Mouse (Mus musculus): ENCODE results near the gene Prrt3. TPM values are rescaled to one million over a fixed set of nuclear protein-coding genes. Genes with fewer than 3 reads are reported as not detected.

Gene Prrt3
- polyA plus RNA-seq, 1 experiment from 2014 or later: 6.0 TPM

DNA sequence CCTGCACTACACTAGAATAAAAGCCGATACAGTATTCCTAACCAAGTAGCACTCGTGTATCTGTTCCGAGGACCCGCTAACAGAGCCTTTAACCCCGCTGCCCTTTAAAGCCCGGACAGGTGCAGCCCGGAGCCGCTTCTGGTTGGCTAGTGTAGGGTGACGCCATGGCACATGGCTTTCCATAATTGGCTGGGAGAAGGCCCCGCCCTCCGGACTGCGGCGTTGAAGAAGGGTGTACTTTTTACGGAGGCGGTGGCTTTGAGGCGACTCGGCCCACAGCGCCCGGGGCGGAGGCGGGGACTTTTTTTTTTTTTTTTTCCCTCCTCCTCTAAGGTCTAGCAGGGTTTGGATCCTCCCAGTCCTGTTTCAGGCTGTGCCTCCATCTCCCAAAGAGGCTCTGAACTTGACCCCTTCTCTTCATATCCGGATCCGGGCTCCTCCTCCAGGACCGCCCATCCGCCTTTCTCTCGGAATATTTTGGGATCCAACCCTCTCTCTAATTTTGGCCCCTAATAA lies 18.6 kb downstream of the Prrt3 start, which contains the start of gene Creld1:
Gene Creld1, plus strand, starts transcription at position 198 of the 516 bp plus-strand sequence.
- Histone ChIP-seq H3K27ac (replicated peaks) (peak within 1 kb of the TSS; percentile 81), H3K9ac (replicated peaks) (peak within 1 kb of the TSS; percentile 77), H3K4me2 (replicated peaks) (peak within 1 kb of the TSS; percentile 91), H3K27me3 (0 out of 2 replicates have a peak, but pooled peaks cover 4% of the 10 kb centered on the region), H3K4me1 (peaks cover 32% of the 10 kb centered on the region), H3K36me3 (0 out of 2 replicates have a peak, but pooled peaks cover 3% of the 10 kb centered on the region), H3K9me3 (no peaks in the 10 kb centered on the region), H3K4me3 (peak within 1 kb of the TSS; percentile 70)
- ATAC-seq (replicated peaks): peak; percentile 97
- WGBS: under 1% methylated on average over 26 of the region's 26 CpGs

GRCm38 (mm10) chr6:113482477-113483099 lies 19.1 kb downstream of the Prrt3 start:
- peak; percentile 64 for ATAC-seq (replicated peaks)
- Histone ChIP-seq H3K9ac (replicated peaks) (peak overlapping the region; percentile 77), H3K4me1 (peaks cover 32% of the 10 kb centered on the region), H3K27me3 (0 out of 2 replicates have a peak, but pooled peaks cover 4% of the 10 kb centered on the region), H3K9me3 (no peaks in the 10 kb centered on the region), H3K36me3 (no peaks in the 10 kb centered on the region), H3K4me3 (peak overlapping the region; percentile 70), H3K4me2 (replicated peaks) (peak overlapping the region; percentile 91), H3K27ac (replicated peaks) (peak overlapping the region; percentile 81)
- whole genome bisulfite sequencing: under 1% methylated on average over 65 of the region's 65 CpGs

- H3K9ac ChIP-seq (replicated peaks): no peak overlapping the region
- peaks cover 30% of the 10 kb centered on the region for H3K4me1 ChIP-seq
- no peak overlapping the region for H3K4me2 ChIP-seq (replicated peaks)
- H3K27ac ChIP-seq (replicated peaks): no peak overlapping the region
- no peaks in the 10 kb centered on the region for H3K9me3 ChIP-seq
- no peak for ATAC-seq (replicated peaks)
- H3K27me3 ChIP-seq: 0 out of 2 replicates have a peak, but pooled peaks cover 4% of the 10 kb centered on the region
- no peak overlapping the region for H3K4me3 ChIP-seq
- WGBS: 66% methylated on average over 18 of the region's 18 CpGs
- H3K36me3 ChIP-seq: no peaks in the 10 kb centered on the region
Observed at GRCm38 (mm10) chr6:113480555-113481373, 21.0 kb downstream of the Prrt3 start.

DNA sequence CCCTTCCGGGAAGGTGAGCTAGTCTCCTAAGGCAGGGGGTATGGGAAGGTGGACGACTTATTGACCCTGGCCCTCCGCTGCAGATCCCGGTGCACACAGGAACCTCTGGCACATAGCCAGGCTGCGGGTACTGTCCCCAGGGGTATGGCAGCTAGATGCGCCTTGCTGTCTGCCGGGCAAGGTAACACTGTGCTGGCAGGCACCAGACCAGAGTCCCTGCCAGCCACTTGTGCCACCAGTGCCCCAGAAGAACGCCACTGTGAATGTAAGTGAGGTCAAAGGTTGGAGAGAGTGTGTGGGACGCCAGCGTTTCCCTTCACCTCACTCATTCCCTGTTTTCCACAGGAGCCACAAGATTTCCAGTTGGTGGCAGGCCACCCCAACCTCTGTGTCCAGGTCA lies 22.8 kb downstream of the Prrt3 start:
- 85% methylated on average over 10 of the region's 10 CpGs for WGBS
- H3K36me3 ChIP-seq: no peaks in the 10 kb centered on the region
- no peak for ATAC-seq (replicated peaks)

DNA sequence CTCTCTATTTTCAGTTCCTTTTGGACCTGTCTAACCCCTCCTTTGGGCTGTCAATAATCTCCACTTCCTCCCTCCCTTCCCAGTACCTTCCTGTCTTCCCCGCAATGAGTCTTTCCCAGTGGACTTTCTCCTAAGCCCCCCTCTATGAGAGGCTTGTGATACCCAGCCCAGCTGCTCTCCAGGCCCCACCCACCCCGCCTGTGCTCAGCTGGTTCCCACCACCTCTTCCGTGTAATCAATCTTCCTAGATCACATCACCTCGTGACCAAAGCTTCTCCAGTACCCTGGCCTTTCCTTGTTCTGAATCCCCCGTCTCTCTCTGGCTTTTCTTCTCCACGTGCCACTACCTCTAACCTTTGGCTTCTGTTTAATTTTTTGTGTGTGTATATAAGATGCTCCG lies 24.4 kb downstream of the Prrt3 start:
- Histone ChIP-seq H3K4me3 (no peak overlapping the region), H3K4me1 (peaks cover 3% of the 10 kb centered on the region), H3K36me3 (no peaks in the 10 kb centered on the region), H3K27ac (replicated peaks) (no peak overlapping the region), H3K4me2 (replicated peaks) (no peak overlapping the region), H3K9ac (replicated peaks) (no peak overlapping the region), H3K9me3 (no peaks in the 10 kb centered on the region), H3K27me3 (0 out of 2 replicates have a peak, but pooled peaks cover 4% of the 10 kb centered on the region)
- 64% methylated on average over 7 of the region's 7 CpGs for WGBS
- ATAC-seq (replicated peaks): no peak

More for the DNA sequence above, 22.8 kb downstream of the Prrt3 start:
- Histone ChIP-seq H3K9ac (replicated peaks) (no peak overlapping the region), H3K4me2 (replicated peaks) (no peak overlapping the region), H3K9me3 (no peaks in the 10 kb centered on the region), H3K27ac (replicated peaks) (no peak overlapping the region), H3K4me3 (no peak overlapping the region), H3K27me3 (0 out of 2 replicates have a peak, but pooled peaks cover 4% of the 10 kb centered on the region), H3K4me1 (peaks cover 12% of the 10 kb centered on the region)

DNA sequence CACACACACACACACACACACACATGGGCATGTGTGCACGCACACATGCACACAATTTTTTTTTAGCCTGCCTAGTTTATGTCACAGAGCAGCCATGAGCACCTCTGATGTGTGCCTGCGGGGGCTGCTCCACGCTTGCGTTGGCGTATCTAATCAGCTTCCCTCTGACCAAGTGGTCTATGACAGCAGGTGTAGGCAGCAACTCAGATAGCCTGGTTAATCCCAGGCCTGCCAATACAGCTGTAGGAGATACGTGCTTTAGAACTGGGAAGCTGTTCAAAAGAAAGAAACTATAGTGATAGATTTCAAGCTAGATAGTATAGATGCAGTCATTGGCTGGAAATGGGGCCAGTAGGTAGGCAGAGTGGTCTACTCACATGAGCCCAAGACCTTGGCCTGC lies 28.0 kb downstream of the Prrt3 start:
- peaks cover 8% of the 10 kb centered on the region for H3K4me1 ChIP-seq
- H3K4me3 ChIP-seq: no peak overlapping the region
- H3K27ac ChIP-seq (replicated peaks): no peak overlapping the region
- no peaks in the 10 kb centered on the region for H3K9me3 ChIP-seq
- no peaks in the 10 kb centered on the region for H3K36me3 ChIP-seq
- H3K9ac ChIP-seq (replicated peaks): no peak overlapping the region
- H3K4me2 ChIP-seq (replicated peaks): no peak overlapping the region
- no peak for ATAC-seq (replicated peaks)
- H3K27me3 ChIP-seq: peaks cover 15% of the 10 kb centered on the region; the same call in 1 of the 2 replicates
- WGBS: 88% methylated on average over 6 of the region's 6 CpGs

- WGBS: 70% methylated on average over 2 of the region's 2 CpGs
Observed at GRCm38 (mm10) chr6:113473246-113473645, 28.5 kb downstream of the Prrt3 start.

GRCm38 (mm10) chr6:113472061-113472460 lies 29.7 kb downstream of the Prrt3 start:
- Histone ChIP-seq H3K27me3 (peaks cover 17% of the 10 kb centered on the region; the same call in 1 of the 2 replicates), H3K9ac (replicated peaks) (no peak overlapping the region), H3K4me3 (no peak overlapping the region), H3K4me2 (replicated peaks) (no peak overlapping the region), H3K27ac (replicated peaks) (no peak overlapping the region), H3K36me3 (no peaks in the 10 kb centered on the region), H3K9me3 (no peaks in the 10 kb centered on the region), H3K4me1 (peaks cover 8% of the 10 kb centered on the region)
- 72% methylated on average over 10 of the region's 10 CpGs for WGBS
- no peak for ATAC-seq (replicated peaks)

More at GRCm38 (mm10) chr6:113473246-113473645, 28.5 kb downstream of the Prrt3 start:
- no peak overlapping the region for H3K9ac ChIP-seq (replicated peaks)
- peaks cover 17% of the 10 kb centered on the region; the same call in 1 of the 2 replicates for H3K27me3 ChIP-seq
- H3K36me3 ChIP-seq: no peaks in the 10 kb centered on the region
- H3K9me3 ChIP-seq: no peaks in the 10 kb centered on the region
- H3K27ac ChIP-seq (replicated peaks): no peak overlapping the region
- H3K4me1 ChIP-seq: peaks cover 8% of the 10 kb centered on the region
- no peak overlapping the region for H3K4me3 ChIP-seq
- no peak for ATAC-seq (replicated peaks)
- no peak overlapping the region for H3K4me2 ChIP-seq (replicated peaks)

GRCm38 (mm10) chr6:113471297-113471936 lies 30.3 kb downstream of the Prrt3 start, which contains the start of gene Il17rc:
TSS of gene Il17rc (plus strand) at chr6:113471427.
- no peaks in the 10 kb centered on the region for H3K9me3 ChIP-seq
- H3K4me2 ChIP-seq (replicated peaks): no peak within 1 kb of the TSS
- H3K9ac ChIP-seq (replicated peaks): no peak within 1 kb of the TSS
- no peak within 1 kb of the TSS for H3K27ac ChIP-seq (replicated peaks)
- H3K27me3 ChIP-seq: peaks cover 17% of the 10 kb centered on the region; the same call in 1 of the 2 replicates
- WGBS: 17% methylated on average over 12 of the region's 12 CpGs
- H3K36me3 ChIP-seq: no peaks in the 10 kb centered on the region
- ATAC-seq (replicated peaks): no peak
- H3K4me1 ChIP-seq: peaks cover 8% of the 10 kb centered on the region
- H3K4me3 ChIP-seq: no peak within 1 kb of the TSS

DNA sequence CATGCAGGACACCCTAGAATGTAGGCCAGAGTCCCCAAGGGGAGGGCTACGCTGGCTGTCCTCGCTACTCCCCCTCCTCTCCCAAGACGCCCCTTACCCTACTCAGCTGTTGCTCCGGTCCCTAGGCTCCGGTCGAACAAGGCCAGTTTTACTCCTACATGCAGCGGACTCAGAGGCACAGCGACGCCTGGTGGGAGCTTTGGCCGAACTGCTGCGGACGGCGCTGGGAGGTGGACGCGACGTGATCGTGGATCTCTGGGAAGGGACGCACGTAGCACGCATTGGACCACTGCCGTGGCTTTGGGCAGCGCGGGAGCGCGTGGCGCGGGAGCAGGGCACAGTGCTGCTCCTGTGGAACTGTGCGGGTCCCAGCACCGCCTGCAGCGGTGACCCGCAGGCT lies 32.3 kb downstream of the Prrt3 start:
- Histone ChIP-seq H3K27me3 (peaks cover 17% of the 10 kb centered on the region; the same call in 1 of the 2 replicates), H3K9me3 (no peaks in the 10 kb centered on the region), H3K4me2 (replicated peaks) (peak overlapping the region; percentile 55), H3K27ac (replicated peaks) (no peak overlapping the region), H3K4me3 (peak overlapping the region; percentile 37), H3K4me1 (peaks cover 8% of the 10 kb centered on the region), H3K36me3 (no peaks in the 10 kb centered on the region), H3K9ac (replicated peaks) (peak overlapping the region; percentile 29)
- 1% methylated on average over 31 of the region's 31 CpGs for WGBS
- ATAC-seq (replicated peaks): peak; percentile 62

DNA sequence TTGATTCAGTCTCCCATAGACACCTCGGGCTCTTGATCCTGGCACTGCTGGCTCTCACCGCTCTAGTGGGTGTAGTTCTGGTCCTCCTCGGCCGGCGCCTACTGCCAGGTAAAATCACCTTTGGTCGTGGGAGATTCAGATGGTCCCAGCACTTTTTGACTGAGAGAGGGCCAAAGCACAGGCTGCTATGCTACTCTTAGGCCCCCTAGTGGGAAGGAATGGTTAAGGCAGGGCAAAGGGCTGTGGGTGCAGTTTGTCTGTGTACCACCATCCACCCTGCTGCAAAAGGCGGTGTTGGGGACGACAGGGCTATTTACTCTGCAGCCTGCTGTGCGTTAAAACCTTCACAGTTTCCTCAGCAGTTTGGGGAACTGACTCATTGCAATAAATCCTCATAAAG lies 32.7 kb downstream of the Prrt3 start:
- ATAC-seq (replicated peaks): peak; percentile 74
- Histone ChIP-seq H3K27me3 (peaks cover 17% of the 10 kb centered on the region; the same call in 1 of the 2 replicates), H3K4me2 (replicated peaks) (peak overlapping the region; percentile 55), H3K4me1 (peaks cover 8% of the 10 kb centered on the region), H3K9ac (replicated peaks) (peak overlapping the region; percentile 29; the same call in 1 of the 2 replicates), H3K4me3 (peak overlapping the region; percentile 37), H3K27ac (replicated peaks) (no peak overlapping the region), H3K9me3 (no peaks in the 10 kb centered on the region), H3K36me3 (no peaks in the 10 kb centered on the region)
- 5% methylated on average over 9 of the region's 9 CpGs for WGBS
